Mouse (Mus musculus) heart, postnatal 36 days (tissue): ENCODE measurements at regions not wholly inside any gene's neighbourhood (a gene's known extent, or its start where the extent isn't known, plus 50 kb on each side); places are given as distances from the start of the nearest gene placed in this dataset.

Experiments used
- DNase-seq, 2 experiments: peaks; one replicate each; pipeline ENCODE4 v3.0.0; 2021 to 2022
- intact Hi-C: fragments of 180-260 bp; cut with DNase I; formaldehyde crosslinking; loops from one replicate; pipeline ENCODE4 v1.15.1; 2025

GRCm38 (mm10) chr16:48126797-48127196 is 156.7 kb upstream of the Dppa4 start:
- intact Hi-C loops = no loop called here
- DNase-seq = no peak

- no peak for DNase-seq
- intact Hi-C loops = no loop called here
These were observed 156.2 kb upstream of the Dppa4 start for GRCm38 (mm10) chr16:48127338-48127737.

GRCm38 (mm10) chr16:48155355-48155754 is 128.2 kb upstream of the Dppa4 start:
- intact Hi-C loops = no loop called here
- no peak for DNase-seq

GRCm38 (mm10) chr16:48190399-48190798 is 93.1 kb upstream of the Dppa4 start:
- intact Hi-C loops = no loop called here
- DNase-seq = peak in 1 of 2 experiments; percentile 1

GRCm38 (mm10) chr16:48192197-48192596 is 91.3 kb upstream of the Dppa4 start:
- intact Hi-C loops = no loop called here

GRCm38 (mm10) chr16:48214976-48215375 is 68.6 kb upstream of the Dppa4 start:
- intact Hi-C loops = no loop called here
- no peak for DNase-seq

More at GRCm38 (mm10) chr16:48192197-48192596, 91.3 kb upstream of the Dppa4 start:
- DNase-seq = no peak
